Mouse (Mus musculus): ENCODE data around the gene Plac8. TPM values are rescaled to one million over a fixed set of nuclear protein-coding genes. Genes with fewer than 3 reads are reported as not detected.

The Plac8 gene
- polyA plus RNA-seq, 1 experiment from 2014 or later, result 2.6 TPM

- H3K4me2 ChIP-seq, result no peak overlapping the region
- no peaks in the 10 kb centered on the region for H3K36me3 ChIP-seq
- H3K27ac ChIP-seq, result no peak overlapping the region
- H3K9ac ChIP-seq (replicated peaks), result no peak overlapping the region
- H3K4me3 ChIP-seq (replicated peaks), result no peak overlapping the region
- ATAC-seq (ENCODE audit: insufficient number of reproducible peaks, insufficient read depth, low FRiP score, low TSS enrichment, low read depth), result no peak
- WGBS, result 72% methylated on average over 11 of the region's 11 CpGs
- no peaks in the 10 kb centered on the region for H3K27me3 ChIP-seq
- H3K4me1 ChIP-seq (replicated peaks), result no peaks in the 10 kb centered on the region
- H3K9me3 ChIP-seq, result peaks cover 10% of the 10 kb centered on the region; the same call in 1 of the 2 replicates
Measured at GRCm38 (mm10) chr5:100597886-100598485, 25.9 kb upstream of the Plac8 start.

- H3K36me3 ChIP-seq, result no peaks in the 10 kb centered on the region
- no peak overlapping the region for H3K4me3 ChIP-seq (replicated peaks)
- peaks cover 13% of the 10 kb centered on the region; the same call in 1 of the 2 replicates for H3K9me3 ChIP-seq
- no peak for ATAC-seq (ENCODE audit: insufficient number of reproducible peaks, insufficient read depth, low FRiP score, low TSS enrichment, low read depth)
- no peak overlapping the region for H3K9ac ChIP-seq (replicated peaks)
- H3K4me2 ChIP-seq, result no peak overlapping the region
- no peaks in the 10 kb centered on the region for H3K27me3 ChIP-seq
- 88% methylated on average over 6 of the region's 6 CpGs for WGBS
- H3K27ac ChIP-seq, result no peak overlapping the region
- H3K4me1 ChIP-seq (replicated peaks), result no peaks in the 10 kb centered on the region
Measured at GRCm38 (mm10) chr5:100595999-100596398, 24.0 kb upstream of the Plac8 start.

- no peak overlapping the region for H3K27ac ChIP-seq
- no peaks in the 10 kb centered on the region for H3K36me3 ChIP-seq
- no peak overlapping the region for H3K4me3 ChIP-seq (replicated peaks)
- no peak for ATAC-seq (ENCODE audit: insufficient number of reproducible peaks, insufficient read depth, low FRiP score, low TSS enrichment, low read depth)
- H3K4me1 ChIP-seq (replicated peaks), result no peaks in the 10 kb centered on the region
- no peaks in the 10 kb centered on the region for H3K27me3 ChIP-seq
- H3K9me3 ChIP-seq, result peaks cover 13% of the 10 kb centered on the region; the same call in 1 of the 2 replicates
- H3K4me2 ChIP-seq, result no peak overlapping the region
- WGBS, result 86% methylated on average over 13 of the region's 13 CpGs
- no peak overlapping the region for H3K9ac ChIP-seq (replicated peaks)
Measured at GRCm38 (mm10) chr5:100594803-100595467, 22.9 kb upstream of the Plac8 start.

- Histone ChIP-seq H3K9me3 (peaks cover 13% of the 10 kb centered on the region; the same call in 1 of the 2 replicates), H3K27ac (no peak overlapping the region), H3K4me3 (replicated peaks) (no peak overlapping the region), H3K36me3 (no peaks in the 10 kb centered on the region), H3K27me3 (no peaks in the 10 kb centered on the region), H3K4me1 (replicated peaks) (no peaks in the 10 kb centered on the region), H3K4me2 (no peak overlapping the region), H3K9ac (replicated peaks) (no peak overlapping the region)
- ATAC-seq (ENCODE audit: insufficient number of reproducible peaks, insufficient read depth, low FRiP score, low TSS enrichment, low read depth), result no peak
- WGBS, result 89% methylated on average over 5 of the region's 5 CpGs
Measured at GRCm38 (mm10) chr5:100590505-100590904, 18.5 kb upstream of the Plac8 start.

- no peak overlapping the region for H3K4me3 ChIP-seq (replicated peaks)
- no peaks in the 10 kb centered on the region for H3K4me1 ChIP-seq (replicated peaks)
- no peaks in the 10 kb centered on the region for H3K9me3 ChIP-seq
- H3K27ac ChIP-seq, result no peak overlapping the region
- no peak overlapping the region for H3K9ac ChIP-seq (replicated peaks)
- no peaks in the 10 kb centered on the region for H3K27me3 ChIP-seq
- no peak for ATAC-seq (ENCODE audit: insufficient number of reproducible peaks, insufficient read depth, low FRiP score, low TSS enrichment, low read depth)
- H3K4me2 ChIP-seq, result no peak overlapping the region
- WGBS, result 60% methylated on average over 2 of the region's 2 CpGs
- H3K36me3 ChIP-seq, result no peaks in the 10 kb centered on the region
Measured at GRCm38 (mm10) chr5:100587626-100588025, 15.6 kb upstream of the Plac8 start.

GRCm38 (mm10) chr5:100587136-100587535, 15.1 kb upstream of the Plac8 start:
- H3K9me3 ChIP-seq, result no peaks in the 10 kb centered on the region
- H3K36me3 ChIP-seq, result no peaks in the 10 kb centered on the region
- no peak overlapping the region for H3K4me3 ChIP-seq (replicated peaks)
- H3K4me2 ChIP-seq, result no peak overlapping the region
- WGBS, result 93% methylated on average over 7 of the region's 7 CpGs
- ATAC-seq (ENCODE audit: insufficient number of reproducible peaks, insufficient read depth, low FRiP score, low TSS enrichment, low read depth), result no peak
- H3K27ac ChIP-seq, result no peak overlapping the region
- no peaks in the 10 kb centered on the region for H3K27me3 ChIP-seq
- H3K9ac ChIP-seq (replicated peaks), result no peak overlapping the region
- H3K4me1 ChIP-seq (replicated peaks), result no peaks in the 10 kb centered on the region

- Histone ChIP-seq H3K4me3 (replicated peaks) (no peak overlapping the region), H3K9ac (replicated peaks) (no peak overlapping the region), H3K4me2 (no peak overlapping the region), H3K36me3 (no peaks in the 10 kb centered on the region), H3K9me3 (no peaks in the 10 kb centered on the region), H3K27ac (no peak overlapping the region), H3K4me1 (replicated peaks) (no peaks in the 10 kb centered on the region), H3K27me3 (no peaks in the 10 kb centered on the region)
- ATAC-seq (ENCODE audit: insufficient number of reproducible peaks, insufficient read depth, low FRiP score, low TSS enrichment, low read depth), result no peak
- WGBS, result 86% methylated on average over 3 of the region's 3 CpGs
Measured at GRCm38 (mm10) chr5:100585657-100586056, 13.6 kb upstream of the Plac8 start.

GRCm38 (mm10) chr5:100585206-100585644, 13.2 kb upstream of the Plac8 start:
- H3K27ac ChIP-seq, result no peak overlapping the region
- no peaks in the 10 kb centered on the region for H3K4me1 ChIP-seq (replicated peaks)
- 88% methylated on average over 8 of the region's 8 CpGs for WGBS
- H3K4me2 ChIP-seq, result no peak overlapping the region
- no peaks in the 10 kb centered on the region for H3K27me3 ChIP-seq
- no peak overlapping the region for H3K4me3 ChIP-seq (replicated peaks)
- no peaks in the 10 kb centered on the region for H3K9me3 ChIP-seq
- no peak for ATAC-seq (ENCODE audit: insufficient number of reproducible peaks, insufficient read depth, low FRiP score, low TSS enrichment, low read depth)
- H3K9ac ChIP-seq (replicated peaks), result no peak overlapping the region
- no peaks in the 10 kb centered on the region for H3K36me3 ChIP-seq

- Histone ChIP-seq H3K36me3 (no peaks in the 10 kb centered on the region), H3K27ac (no peak overlapping the region), H3K4me2 (no peak overlapping the region), H3K9ac (replicated peaks) (no peak overlapping the region), H3K27me3 (no peaks in the 10 kb centered on the region), H3K9me3 (no peaks in the 10 kb centered on the region), H3K4me1 (replicated peaks) (no peaks in the 10 kb centered on the region), H3K4me3 (replicated peaks) (no peak overlapping the region)
- no peak for ATAC-seq (ENCODE audit: insufficient number of reproducible peaks, insufficient read depth, low FRiP score, low TSS enrichment, low read depth)
- 85% methylated on average over 7 of the region's 7 CpGs for WGBS
Measured at GRCm38 (mm10) chr5:100583066-100583465, 11.0 kb upstream of the Plac8 start.

- WGBS, result 92% methylated on average over 5 of the region's 5 CpGs
- H3K36me3 ChIP-seq, result no peaks in the 10 kb centered on the region
- no peak overlapping the region for H3K4me3 ChIP-seq (replicated peaks)
- H3K9ac ChIP-seq (replicated peaks), result no peak overlapping the region
- no peak overlapping the region for H3K4me2 ChIP-seq
- H3K4me1 ChIP-seq (replicated peaks), result no peaks in the 10 kb centered on the region
- no peak for ATAC-seq (ENCODE audit: insufficient number of reproducible peaks, insufficient read depth, low FRiP score, low TSS enrichment, low read depth)
- no peaks in the 10 kb centered on the region for H3K27me3 ChIP-seq
- H3K9me3 ChIP-seq, result no peaks in the 10 kb centered on the region
- no peak overlapping the region for H3K27ac ChIP-seq
Measured at GRCm38 (mm10) chr5:100582435-100582826, 10.4 kb upstream of the Plac8 start.

- Histone ChIP-seq H3K4me3 (replicated peaks) (no peak overlapping the region), H3K27me3 (no peaks in the 10 kb centered on the region), H3K36me3 (no peaks in the 10 kb centered on the region), H3K27ac (no peak overlapping the region), H3K4me2 (no peak overlapping the region), H3K4me1 (replicated peaks) (no peaks in the 10 kb centered on the region), H3K9me3 (no peaks in the 10 kb centered on the region), H3K9ac (replicated peaks) (no peak overlapping the region)
- no peak for ATAC-seq (ENCODE audit: insufficient number of reproducible peaks, insufficient read depth, low FRiP score, low TSS enrichment, low read depth)
- 79% methylated on average over 11 of the region's 11 CpGs for WGBS
Measured at GRCm38 (mm10) chr5:100581622-100582434, 9.8 kb upstream of the Plac8 start.

Measured in limb, embryonic 12.5 days (tissue).